Mouse (Mus musculus) lung, adult 18-20 months (tissue): Measurements from ENCODE around the gene Cnksr3.

Experiments
- DNase-seq, 2 experiments: peaks; one replicate each; pipeline ENCODE4 v3.0.0; 2022; ENCODE audit warnings: mixed read lengths in 2 of 2

The Cnksr3 gene

DNA sequence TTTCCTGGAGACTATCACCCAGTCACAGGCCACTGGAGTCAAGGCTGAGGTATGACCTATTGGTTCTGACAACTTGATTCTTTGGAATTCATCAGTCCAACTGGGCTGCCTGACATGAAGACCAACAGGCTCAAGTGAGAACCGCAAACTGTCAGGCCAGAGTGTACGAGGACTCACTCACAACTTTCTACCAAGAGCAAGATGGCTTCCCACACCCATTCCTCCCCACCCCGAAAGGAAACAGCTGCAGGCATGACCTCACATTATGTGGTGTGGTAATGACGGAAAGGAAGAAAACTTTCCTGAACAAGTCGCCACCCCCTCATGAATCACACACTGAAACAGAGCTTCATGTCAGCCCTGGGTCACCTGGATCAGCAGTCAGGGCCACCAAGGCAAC lies 66.4 kb downstream of the Cnksr3 start:
- peak in 1 of 2 experiments; percentile 21 for DNase-seq

DNA sequence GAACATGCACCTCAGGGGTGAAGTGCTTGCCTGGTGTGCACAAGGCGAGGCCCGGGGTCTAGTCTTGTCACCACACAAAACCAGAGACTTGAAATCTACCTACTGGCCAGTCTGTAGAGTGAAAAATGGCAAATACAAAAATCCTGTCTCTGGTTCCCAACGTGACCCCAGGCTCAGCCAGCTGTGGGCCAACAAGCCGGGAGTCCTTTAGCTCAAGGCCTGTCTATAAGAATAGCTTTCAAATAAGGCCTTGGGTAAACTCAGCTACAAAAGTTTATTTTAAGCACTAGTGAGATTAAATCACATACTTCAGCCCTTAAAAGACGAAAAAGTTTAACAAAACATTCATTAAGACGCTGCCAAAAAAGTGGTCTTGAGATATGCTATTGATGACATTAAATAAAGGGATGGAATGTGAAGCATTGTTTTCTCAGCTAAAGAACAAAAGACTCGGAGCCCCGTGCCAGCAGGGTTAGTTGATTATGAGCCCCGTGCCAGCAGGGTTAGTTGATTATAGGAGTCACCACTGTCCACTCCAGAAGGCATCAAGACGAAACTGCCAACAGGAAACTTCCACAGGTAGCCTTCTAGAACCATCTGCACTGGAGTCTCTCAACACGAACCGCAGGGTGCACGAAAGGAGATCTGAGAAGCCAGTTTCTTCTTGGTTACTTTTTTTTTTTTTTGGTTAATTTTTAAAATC lies 67.8 kb downstream of the Cnksr3 start:
- peak; percentile 23 to 44 for DNase-seq

DNA sequence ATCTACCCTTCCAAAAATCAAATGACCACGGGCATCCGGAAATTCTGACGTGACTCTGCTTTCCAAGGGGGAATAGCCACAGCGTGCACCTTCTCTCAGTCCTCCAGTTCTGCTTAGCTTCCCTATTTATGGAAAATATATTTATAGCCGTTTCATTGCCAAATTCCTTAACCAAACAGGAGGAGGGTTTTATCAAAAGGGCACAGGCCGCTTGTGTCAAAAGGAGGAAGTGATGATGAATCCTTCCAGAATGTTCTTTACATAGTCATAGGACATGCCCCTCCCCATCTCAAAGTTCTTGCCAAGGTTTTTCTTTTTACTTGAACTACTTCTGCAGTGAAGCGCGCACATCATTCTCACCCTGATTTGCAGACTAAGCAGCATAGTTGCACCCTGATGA lies 69.8 kb downstream of the Cnksr3 start:
- peak in 1 of 2 experiments; percentile 48 for DNase-seq

DNA sequence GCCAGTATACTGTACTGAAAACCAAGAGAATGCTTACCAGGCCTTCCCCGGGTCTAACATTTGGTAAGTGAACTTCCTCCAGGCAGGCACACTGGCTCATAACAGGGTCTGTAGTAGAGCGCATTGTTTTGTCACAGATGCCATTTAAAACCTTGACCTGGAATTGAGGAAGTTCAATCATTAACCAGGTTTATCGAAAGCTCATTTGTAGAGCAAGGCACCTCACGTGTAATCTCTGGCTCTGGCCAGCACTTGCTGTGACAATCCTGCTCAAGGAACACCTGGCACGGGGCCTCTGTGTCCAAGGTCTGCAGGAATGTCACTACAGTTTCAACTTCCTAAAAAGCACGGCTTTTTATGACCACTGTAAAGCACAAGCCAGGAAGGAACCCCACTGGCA lies 71.8 kb downstream of the Cnksr3 start:
- DNase-seq: peak in 1 of 2 experiments; percentile 33

DNA sequence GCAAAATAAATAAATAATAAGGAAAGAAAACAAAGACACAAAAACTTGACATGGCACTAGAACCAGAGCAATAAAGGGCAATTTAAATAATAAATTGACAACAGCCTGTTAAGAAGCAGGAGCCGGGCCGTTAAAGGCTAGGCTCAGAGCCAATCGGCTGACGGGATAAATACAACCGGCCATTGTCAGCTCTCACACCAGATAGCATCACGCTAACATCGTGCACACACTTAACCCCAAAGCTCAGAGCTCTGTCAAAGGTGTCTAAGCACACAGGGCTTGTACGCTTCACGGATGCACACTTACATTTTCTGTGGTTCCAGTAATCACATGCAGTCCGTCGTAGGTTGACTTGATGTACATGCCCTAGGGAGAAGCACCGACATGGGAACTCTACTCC lies 74.0 kb downstream of the Cnksr3 start:
- no peak for DNase-seq

DNA sequence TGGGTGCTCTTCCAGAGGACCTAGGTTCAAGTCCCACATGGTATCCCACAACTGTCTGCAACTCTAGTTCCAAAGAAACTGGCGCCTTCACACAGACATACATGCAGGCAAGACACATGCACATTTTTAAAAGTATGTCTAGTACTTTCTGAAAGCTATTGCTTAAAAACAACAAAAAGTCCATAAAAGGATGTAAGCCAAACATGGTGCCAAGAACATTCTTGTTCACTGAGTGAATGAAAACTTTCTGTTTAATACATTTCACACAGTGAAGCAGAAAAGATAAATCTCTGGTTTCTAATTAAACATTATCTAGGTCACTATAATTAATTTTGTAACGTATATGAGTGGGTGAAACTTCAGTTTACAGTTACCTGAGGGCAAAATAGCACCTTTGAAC lies 76.3 kb downstream of the Cnksr3 start:
- no peak for DNase-seq

DNA sequence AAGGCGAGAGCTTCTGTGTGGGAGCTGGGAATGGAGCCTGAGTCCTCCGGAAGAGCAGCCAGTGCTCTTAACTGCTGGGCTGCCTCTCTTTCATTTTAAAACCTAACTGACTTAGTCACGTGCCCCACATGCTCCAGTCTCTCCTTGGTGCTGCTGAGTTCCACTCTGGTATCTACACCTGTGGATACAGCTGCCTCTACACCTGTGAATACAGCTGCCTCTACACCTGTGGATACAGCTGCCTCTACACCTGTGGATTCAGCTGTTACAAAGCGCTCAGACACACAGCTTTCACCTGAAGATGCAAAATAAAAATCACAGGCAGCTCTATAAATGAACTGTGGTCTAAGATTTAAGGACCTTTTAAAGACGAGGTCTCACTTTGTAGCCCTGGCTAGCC lies 79.0 kb downstream of the Cnksr3 start:
- DNase-seq: no peak

DNA sequence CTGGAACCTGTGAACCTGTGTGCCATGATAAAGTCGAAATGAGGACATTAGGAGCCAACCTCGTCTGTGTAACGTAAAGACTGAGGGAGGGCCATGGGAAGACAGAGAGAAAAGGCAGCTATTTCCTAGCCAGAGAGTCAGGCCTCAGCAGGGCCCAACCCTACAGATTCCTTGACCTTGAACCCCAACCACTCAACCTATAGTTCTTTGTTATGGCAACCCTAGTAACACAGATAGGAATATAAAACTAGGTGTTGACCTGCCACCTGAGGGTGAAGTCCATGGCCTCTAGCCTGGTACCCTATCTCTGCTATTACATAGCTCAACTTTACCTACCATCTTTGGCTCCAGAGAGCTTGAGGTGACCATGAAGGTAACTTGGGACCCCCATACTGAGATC lies 80.6 kb downstream of the Cnksr3 start:
- DNase-seq: no peak

DNA sequence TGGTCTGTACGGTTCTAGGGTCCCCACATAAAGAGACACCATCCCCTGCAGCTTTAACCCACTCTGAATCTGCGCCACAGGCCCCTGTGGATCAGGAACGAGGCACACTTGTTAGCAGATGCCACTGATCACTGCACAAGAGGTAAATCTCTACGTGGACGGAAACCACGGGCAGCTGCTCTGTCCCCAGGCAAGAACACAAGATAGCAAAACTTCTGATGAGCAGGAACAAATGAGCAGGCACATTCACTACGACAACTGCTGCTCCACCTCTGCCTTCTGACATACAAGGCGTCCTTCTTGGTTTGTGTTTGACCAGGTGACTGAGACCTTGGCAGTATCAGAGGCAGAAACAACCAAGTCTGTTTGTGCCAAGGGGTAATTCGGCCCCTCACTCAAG lies 84.2 kb downstream of the Cnksr3 start:
- no peak for DNase-seq

DNA sequence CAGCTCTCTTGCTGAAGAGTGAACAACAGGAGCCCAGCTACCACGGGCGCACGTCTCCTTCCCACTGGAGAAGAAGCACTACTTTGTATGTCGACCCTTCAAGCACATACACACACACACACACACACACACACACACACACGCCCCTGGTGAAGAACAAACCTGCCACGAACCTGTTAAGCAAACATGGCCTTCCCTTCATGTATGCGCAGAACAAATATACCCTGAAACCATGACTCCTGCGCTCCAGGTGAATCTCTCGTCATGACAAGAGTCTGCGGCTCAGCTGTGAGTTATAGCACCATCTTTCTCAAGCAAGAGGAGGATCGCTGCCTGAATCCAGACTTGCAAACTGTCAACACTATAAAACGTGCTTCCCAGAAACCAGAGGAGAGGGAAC lies 85.2 kb downstream of the Cnksr3 start:
- DNase-seq: no peak

DNA sequence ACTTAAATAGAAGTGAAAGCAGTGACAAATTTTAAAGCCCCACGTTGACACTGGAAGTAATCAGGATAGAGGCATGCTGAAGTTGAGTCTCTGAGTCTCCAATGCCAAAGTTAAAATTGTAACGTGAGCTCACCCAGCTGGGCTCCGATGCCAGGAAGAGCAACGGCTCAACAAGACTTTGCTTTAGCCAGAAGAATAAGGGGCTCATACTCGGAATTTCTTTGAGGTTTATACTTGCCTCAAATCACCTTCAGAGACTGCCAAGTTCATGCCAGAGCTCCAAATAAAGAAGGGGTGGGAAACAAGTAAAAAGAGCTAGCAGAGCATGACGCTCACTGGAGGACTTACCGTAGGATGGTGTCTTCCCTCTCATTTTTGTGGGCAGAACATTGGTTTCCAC lies 85.8 kb downstream of the Cnksr3 start:
- no peak for DNase-seq

DNA sequence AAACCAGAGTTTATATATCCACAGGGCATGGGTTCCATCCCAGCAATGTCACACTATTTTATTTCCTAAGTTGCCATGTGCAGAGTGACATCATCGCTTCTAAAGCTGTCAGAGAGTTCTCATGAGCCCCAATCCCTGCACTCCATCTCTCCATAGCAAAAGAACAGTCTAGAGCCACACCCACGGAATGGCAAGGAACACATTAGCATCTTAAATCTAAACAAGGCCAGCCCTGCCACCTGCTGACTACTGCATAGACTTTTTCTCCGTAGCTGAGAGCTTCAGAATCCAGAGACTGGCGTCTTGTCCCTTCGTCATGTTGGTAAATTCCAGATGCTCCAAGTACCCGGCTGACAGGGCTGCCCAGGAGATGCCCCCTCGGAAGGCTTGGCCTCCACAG lies 87.0 kb downstream of the Cnksr3 start:
- no peak for DNase-seq

DNA sequence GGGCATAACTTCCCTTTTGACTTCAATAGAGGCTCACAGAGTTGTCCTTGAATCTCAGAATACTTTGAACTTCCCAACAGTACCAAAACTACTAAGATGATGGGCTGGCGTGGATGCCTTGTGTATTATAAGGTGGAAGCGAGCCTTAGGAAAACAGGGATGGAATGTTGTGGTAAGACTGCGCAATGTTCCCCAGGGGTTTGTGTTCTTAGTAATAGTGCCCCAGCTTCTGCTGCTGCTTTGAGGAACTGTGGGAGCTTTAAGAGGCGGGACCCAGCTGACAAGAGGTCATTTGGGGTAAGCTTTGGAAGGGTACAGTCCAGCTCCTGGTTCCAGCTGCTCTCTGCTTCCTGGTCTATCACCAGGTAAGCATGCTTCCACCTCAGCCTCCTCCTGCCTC lies 89.7 kb downstream of the Cnksr3 start:
- DNase-seq: peak in 1 of 2 experiments; percentile 48

DNA sequence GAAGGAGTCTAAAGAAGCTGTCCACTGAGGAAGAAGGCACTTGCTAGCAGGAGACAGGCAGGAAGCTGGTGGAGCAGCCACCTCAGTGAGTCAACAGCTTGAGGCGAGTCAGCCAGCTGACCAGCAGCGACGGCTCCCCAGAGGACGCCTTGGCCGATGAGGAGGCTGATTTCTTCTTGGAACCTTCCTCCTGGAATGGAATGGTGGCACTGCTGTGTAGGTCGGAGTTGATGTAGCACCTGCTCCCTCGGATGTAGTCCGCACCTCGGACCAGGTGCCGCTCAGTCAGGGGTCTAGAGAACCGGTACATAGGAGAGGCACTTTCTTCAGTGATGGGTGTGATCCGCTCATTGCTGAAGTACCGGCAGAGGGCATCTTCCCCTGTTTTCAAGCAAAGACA lies 91.8 kb downstream of the Cnksr3 start:
- no peak for DNase-seq

DNA sequence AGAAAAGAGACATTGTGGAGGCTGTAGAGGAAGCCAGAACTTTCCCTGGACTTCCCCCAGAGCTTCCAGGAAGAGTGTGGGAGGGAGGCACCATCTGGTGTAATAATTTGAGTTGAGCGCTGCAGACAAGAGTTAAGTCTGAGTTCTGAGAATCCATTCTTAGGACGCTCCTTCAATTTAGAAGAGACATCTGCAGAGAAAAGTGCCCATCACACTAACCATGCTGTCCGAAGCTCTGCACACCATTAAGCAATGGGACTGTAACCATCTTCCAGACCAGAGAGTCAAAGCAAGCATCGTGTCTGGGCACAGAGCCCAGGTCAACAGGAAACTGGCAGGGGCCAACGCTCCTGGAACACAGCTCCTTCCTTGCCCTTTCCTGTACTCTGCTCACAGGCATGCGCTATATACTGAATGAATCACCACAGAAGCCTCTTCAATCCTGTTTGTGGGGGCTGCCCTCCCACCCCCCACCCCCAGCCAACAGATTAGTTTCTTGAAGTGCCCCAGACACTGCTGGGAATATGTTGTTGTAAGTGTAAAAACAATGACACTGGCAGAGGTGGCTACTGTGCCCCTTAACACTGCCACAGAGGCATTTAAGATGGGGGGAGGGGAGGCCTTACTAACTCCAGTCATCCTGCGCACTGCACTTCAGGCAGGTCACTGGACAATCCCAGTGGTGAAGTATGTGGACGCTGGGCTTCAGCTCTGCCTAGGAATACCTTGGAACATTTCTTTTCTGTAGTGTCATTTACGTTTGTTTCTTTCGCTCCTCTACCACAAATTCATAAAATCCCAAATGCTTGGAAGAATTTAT lies 93.6 kb downstream of the Cnksr3 start:
- peak; percentile 88 to 92 for DNase-seq

DNA sequence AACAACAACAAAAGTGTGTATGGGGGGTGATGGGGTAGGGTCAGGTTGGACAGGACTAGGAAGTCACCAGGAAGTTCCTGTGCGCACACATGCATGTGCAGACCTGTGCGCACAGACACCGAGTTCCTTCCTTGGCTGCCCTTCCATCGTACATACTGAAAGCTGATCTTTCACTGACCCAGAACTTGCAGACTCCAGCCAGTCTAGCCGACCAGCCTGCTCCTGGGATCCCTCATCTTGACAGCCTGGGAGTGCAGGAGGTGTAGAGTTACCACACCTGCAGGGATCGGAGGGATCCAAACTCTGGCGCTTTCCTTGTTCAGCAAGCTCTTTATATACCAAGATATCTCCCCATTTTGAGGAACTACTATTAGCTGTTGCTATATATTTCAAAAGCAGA lies 94.3 kb downstream of the Cnksr3 start:
- no peak for DNase-seq

DNA sequence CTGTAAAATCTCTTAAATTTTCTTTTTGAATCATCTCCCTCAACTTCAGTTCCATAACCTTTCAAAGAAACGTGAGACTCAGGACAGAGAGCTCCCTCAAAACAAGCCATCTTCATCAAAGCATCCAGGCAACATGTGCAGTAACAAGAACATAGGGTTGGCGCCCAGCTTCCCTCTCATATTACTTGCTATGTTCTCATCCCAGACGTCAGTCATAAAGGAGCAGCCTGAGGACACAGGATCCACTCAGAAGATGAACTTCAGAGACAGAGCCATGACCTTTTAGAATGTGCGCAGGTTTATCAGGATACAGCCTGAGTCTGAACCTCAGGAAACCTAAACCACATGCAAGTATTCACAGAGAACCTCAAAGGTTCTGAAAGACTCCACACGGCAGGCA lies 97.2 kb downstream of the Cnksr3 start:
- no peak for DNase-seq

DNA sequence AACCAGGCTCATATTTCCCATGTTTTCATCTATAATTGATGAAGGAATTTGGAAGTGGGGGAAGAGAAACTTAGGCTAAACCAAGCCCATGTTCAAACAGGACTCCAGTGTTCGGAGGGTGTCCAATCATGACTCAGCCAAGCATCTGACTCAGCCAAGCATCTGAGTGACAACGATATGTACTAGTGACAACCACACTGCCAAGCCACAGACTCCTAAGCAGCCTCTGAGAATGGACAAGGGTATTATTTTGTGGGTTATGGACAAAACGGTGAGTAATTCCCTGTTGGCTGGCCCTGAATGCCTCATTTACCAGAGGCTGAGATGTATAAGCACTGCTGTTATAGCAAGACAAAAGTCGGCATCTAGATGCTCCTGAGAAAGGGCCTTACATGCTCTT lies 98.3 kb downstream of the Cnksr3 start:
- DNase-seq: no peak

DNA sequence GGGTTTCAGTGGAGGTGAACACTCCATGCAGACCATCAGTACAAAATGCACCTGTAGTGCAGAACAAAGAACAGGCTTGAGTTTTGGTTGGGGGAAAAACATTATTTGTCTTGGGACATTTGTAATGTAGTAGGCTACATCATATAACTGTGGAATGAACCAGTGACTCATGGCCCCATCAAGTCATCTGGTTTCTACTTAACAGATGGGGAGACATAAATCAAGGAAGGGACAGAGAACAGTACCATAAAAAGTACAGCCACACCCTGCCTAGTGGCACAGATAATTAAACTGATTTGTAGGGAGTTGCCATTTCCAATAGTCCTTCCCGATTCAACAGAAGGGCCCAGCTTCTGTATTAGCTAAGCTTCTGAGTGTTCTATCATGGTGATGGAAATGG lies 98.9 kb downstream of the Cnksr3 start:
- DNase-seq: no peak

DNA sequence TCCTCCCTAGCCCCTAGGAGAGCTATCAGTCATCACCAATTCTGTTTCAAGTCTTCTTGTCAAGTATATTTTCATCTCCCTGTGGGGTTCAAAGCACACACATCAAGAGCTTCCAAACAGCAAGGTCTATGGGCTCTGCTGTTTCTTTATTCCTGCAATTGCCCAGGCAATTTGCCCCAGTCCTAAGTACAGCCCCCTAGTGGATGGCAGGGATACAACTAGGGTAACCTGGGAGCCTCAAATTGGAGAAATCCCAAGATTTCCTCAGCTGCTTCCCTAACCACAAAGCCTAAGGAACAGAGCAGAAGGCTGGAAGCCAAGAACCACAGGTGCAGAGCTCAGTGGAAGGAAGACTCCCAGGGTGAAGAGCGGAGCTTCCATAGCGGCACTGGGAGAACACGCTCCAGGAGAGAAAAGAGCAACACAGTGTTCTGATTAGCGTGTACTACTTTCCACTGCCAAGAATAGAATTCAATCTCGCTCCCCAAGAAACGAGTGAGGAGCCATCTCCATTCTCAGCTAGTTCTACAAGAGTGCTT lies 100.5 kb downstream of the Cnksr3 start:
- no peak for DNase-seq

DNA sequence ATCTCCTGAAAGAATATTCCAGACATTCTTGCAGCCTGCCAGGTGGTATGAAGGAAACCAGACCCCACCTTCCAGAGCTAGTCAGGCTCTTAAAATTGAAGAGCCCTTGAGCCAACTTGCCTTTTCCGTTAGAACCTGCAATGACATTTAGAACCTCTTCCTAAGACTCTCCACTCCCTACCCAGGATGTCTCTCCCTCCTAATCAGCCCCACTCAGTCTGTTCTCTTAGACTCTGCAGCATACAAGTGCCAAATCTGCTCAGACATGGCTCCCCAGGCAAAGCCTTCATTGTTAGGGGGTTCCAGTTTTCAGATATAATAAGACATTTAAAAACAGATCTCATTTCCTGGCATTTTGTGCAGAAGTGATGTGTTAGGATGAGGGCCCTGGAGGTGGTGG lies 108.2 kb downstream of the Cnksr3 start:
- no peak for DNase-seq

DNA sequence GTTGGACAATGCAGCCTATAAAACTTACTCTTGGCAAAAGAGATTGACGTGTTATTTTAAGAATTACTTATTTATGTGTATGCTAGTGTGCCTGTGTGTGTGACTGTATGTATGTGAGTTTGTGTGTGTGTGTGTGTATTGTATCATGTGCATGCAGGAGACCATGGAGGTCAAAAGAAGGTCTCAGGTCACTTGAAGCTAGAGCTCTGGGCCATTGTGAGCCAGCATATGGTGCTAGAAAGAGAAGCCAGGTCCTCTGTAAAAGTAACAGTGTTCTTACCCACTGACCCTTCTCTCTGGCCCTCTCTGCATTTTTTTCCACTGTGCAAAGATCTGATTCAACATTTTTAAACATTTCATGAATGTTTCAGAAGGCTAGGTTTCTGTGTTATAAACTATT lies 134.1 kb downstream of the Cnksr3 start:
- DNase-seq: no peak

DNA sequence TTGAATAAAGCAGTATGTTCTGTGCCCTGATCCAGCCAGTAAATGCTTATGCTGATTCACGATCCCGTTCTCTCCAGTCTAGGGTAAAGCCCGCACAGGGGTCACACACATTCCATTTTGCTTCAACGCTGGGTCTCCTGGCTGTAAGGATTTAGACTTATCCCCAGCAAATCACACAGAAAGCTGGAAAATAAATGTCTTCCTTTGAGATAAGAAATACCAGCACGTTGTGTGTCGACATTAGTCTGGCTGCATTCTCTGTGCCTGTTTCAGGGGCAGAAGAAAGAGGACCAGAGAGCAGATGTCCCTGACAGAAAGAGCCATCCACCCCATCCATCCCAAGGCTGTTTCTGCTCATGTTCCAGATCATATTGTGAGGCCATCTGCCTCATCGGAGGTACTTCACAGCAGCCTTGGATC lies 134.6 kb downstream of the Cnksr3 start:
- no peak for DNase-seq

DNA sequence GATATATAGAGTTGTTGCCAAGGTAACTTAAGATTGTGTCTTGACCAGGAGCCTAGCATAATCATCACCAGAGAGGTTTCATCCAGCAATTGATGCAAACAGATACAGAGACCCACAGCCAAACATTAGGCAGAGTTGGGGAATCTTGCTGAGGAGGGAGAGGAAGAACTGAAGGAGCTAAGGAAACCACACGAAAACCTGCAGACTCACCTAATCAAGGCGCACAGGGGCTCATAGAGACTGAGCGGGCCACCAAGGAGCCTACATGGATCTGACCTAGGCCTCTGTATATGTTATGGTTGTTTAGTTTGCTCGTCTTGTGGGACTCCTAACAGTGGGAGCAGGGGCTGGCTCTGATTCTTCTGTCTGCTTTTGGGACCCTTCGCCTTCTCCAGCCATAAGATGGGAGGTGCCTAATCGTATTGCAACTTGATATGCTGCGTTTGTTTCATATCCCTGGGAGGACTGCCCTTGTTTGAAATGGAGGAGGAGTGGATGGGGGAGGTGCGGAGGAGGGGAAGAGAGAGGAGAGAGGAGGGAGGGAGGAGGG lies 135.3 kb downstream of the Cnksr3 start:
- no peak for DNase-seq
